Mouse (Mus musculus): ENCODE measurements around the gene Chodl.

Chodl gene

GRCm38 (mm10) chr16:78930382-78931286 lies at the start of gene Chodl:
Gene Chodl (plus strand): TSS chr16:78930948.
- no peak for DNase-seq

DNA sequence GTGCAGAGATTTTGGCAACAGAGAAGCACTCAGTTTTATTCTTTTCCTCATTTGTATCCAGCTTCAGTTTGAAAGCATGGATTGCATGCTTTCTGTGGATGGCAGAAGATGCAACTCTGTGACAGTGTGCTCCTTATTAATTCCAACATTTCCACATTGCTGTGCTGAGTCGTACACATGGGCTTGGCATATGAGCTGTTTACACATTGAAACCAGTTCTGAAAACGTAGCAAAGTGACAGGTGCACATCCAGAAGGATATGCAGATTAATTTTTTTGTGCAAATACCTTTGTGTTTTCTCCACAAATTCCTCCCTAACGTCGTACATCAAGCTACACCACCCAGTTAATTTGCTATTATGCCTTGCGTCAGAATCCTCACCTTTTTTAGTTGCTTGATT lies 8.1 kb upstream of the Chodl start:
- DNase-seq: no peak

- no peak for DNase-seq
These were observed 708 bp downstream of the Chodl start for GRCm38 (mm10) chr16:78931287-78932025.

GRCm38 (mm10) chr16:78934298-78934697 lies 3.5 kb downstream of the Chodl start:
- no peak for DNase-seq

GRCm38 (mm10) chr16:78937755-78938154 lies 7.0 kb downstream of the Chodl start:
- DNase-seq: no peak

- no peak for DNase-seq
These were observed 19.6 kb downstream of the Chodl start for GRCm38 (mm10) chr16:78950359-78950758.

DNA sequence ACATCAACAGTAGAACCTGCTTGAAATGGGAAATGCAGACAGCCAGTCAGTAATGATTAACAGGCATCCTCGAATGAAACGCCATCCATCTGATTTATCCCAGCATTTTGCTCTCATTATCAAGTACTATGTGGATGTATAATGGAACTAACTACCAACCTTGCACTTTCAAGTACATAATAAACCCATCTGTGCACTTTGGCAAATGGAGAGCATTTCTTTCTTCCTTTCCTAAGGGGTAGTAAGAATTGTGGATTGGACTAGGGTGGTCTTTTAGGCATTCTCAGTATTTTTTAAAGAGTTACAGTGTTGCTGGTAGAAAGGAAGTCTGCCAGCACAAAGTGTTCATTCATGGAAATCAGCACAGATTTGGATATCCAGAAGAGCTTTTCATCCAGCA lies 26.7 kb downstream of the Chodl start:
- DNase-seq: no peak

GRCm38 (mm10) chr16:78969091-78969731 lies 38.5 kb downstream of the Chodl start:
- no peak for DNase-seq

DNA sequence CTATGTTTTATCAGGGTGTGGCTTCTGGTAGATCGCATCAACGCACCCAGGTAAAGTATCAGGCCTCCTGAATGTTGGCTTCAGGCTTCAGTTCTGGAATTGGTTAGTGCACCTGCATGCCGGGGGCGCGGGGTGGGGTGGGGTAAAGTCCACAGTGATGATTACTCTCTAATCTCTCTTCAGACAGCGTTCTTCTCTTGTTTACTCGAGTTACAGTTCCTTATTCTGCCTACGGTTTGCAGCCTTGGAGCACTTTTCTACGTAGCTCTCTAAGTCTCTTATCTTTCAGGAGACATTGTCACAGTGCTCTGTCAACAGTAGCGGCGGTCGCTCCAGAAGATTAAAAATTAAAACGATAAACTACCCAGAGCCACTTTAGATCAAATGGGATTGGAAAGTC lies 43.4 kb downstream of the Chodl start:
- no peak for DNase-seq

GRCm38 (mm10) chr16:78976384-78976783 lies 45.6 kb downstream of the Chodl start:
- DNase-seq: no peak
